Mouse (Mus musculus): Measurements from ENCODE around the gene Aebp1.

DNA sequence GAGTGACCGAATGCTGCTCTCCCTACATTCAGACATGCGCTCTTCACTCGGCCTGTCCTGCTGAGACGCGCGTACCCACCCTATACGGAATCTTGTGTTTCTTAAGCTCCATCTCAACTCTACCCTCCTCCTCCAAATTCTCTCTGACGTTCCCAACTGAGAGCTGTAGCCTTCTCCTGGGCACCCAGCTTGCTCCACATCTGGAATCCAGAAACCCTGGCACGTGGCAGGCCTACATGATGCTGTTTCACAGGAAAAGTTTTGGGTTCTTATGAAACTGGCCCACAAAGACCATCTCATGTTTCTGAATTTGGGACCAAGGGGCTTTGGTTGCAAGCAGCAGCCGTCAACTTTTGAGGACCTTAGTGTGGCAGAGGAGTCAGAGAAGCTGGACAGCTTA, 37.5 kb downstream of the Aebp1 start:
- no peak for TF ChIP-seq EP300 (IDR thresholded peaks at IDR 0.05; ENCODE audit: low read depth)
- TF ChIP-seq CTCF (IDR thresholded peaks at IDR 0.05; ENCODE audit: low read depth), result no peak

Measured in liver, embryonic 14.5 days (tissue).